ENCODE assay signal across 7 mouse cellular contexts in the genomic region with DNA sequence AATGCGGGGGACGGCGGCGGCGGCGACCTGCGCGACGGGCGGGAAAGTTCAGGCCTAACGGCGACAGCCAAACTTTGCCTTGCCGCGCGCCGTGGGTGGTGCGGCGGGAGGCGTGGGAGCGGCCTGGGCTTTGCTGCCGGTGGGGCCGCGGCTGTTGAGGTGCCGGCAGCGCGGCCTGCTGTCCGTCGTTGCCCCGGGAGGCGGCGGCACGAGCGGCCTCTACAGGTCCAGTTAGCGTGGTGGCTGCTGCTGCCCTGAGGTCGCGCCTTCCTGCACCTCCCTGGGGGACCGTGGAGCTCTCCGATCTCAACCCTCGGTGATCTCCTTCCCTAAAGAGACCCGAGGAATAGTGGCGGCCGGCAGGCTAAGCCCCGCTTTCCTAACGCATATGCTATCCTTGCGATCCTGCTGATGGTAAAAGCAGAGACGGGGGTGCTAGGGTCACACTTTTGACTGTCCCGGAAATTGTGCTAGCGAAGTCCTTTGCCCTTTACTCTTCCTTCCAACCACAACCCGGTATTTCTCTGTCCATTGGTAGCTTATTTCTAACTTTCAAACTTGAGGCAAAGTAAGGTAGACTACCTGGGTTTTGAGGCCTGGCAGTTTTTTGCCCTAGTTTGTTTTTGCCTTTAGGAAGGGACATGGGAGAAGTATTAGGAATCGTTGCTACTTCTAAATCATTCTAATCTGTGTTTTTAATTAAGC. TPM values are rescaled to one million over a fixed set of nuclear protein-coding genes. Genes with fewer than 3 reads are reported as not detected.
A peak's percentile ranks its signal among the peaks of the same experiment; 100 is the strongest.
DNase-seq lines count a peak whose midpoint lies in the region; ATAC-seq and TF ChIP-seq lines count a peak whose summit lies in the region.

No protein-coding gene starts in this region.

- H3K4me2 ChIP-seq in hindbrain, embryonic 12.5 days (replicated peaks), result peak overlapping the region; percentile 73
- H3K4me2 ChIP-seq in limb, embryonic 15.5 days, result peak overlapping the region; percentile 58
- peak overlapping the region; percentile 77 for H3K4me2 ChIP-seq in midbrain, embryonic 14.5 days (ENCODE audit: low read length)

- under 1% methylated on average over 37 of the region's 50 CpGs for WGBS in hindbrain, embryonic 12.5 days
- under 1% methylated on average over 50 of the region's 50 CpGs for WGBS in limb, embryonic 15.5 days
- WGBS in midbrain, embryonic 14.5 days, result under 1% methylated on average over 49 of the region's 50 CpGs

- no peak for DNase-seq in ES-E14 (ENCODE audit: low read depth, low spot score)
- DNase-seq in adrenal gland, adult 2 months, result peak; percentile 84
- peak; percentile 23 for DNase-seq in fibroblast of lung, adult 2 months (ENCODE audit: low read depth)
- peak; percentile 69 for DNase-seq in midbrain, embryonic 14.5 days
- no peak for DNase-seq in thymus, postnatal 4 days

- no peaks in the 10 kb centered on the region for H3K27me3 ChIP-seq in hindbrain, embryonic 12.5 days
- no peaks in the 10 kb centered on the region for H3K27me3 ChIP-seq in limb, embryonic 15.5 days
- H3K27me3 ChIP-seq in midbrain, embryonic 14.5 days (ENCODE audit: control insufficient read depth, insufficient read depth, low read length), result no peaks in the 10 kb centered on the region

- peak overlapping the region; percentile 70 to 97 for H3K4me3 ChIP-seq in ES-E14 (ENCODE audit: insufficient read depth in 1 of 2, low read depth in 1 of 2, low read length in 2 of 2, poor library complexity in 1 of 2, severe bottlenecking in 1 of 2)
- H3K4me3 ChIP-seq in hindbrain, embryonic 12.5 days, result peak overlapping the region; percentile 94
- H3K4me3 ChIP-seq in limb, embryonic 15.5 days, result peak overlapping the region; percentile 92
- peak overlapping the region; percentile 92 for H3K4me3 ChIP-seq in midbrain, embryonic 14.5 days (replicated peaks; ENCODE audit: low read depth, low read length)

- in situ Hi-C loops in ES-E14 (cut with MboI; ENCODE audit: low sequenced_read_pairs in 2 of 2, unreplicated experiment in 2 of 2), result no loop called here

- H3K36me3 ChIP-seq in ES-E14 (ENCODE audit: control insufficient read depth, insufficient read depth, low read length, poor library complexity, severe bottlenecking), result peaks cover 6% of the 10 kb centered on the region; the same call in 1 of the 2 replicates
- 0 out of 2 replicates have a peak, but pooled peaks cover 3% of the 10 kb centered on the region for H3K36me3 ChIP-seq in hindbrain, embryonic 12.5 days
- no peaks in the 10 kb centered on the region for H3K36me3 ChIP-seq in limb, embryonic 15.5 days
- no peaks in the 10 kb centered on the region for H3K36me3 ChIP-seq in midbrain, embryonic 14.5 days (ENCODE audit: control insufficient read depth, insufficient read depth, low read length)

- H3K4me1 ChIP-seq in ES-E14 (ENCODE audit: control insufficient read depth in 2 of 2, insufficient read depth in 2 of 2, low read length in 2 of 2, poor library complexity in 1 of 2), result 0 out of 4 replicates have a peak, but pooled peaks cover 0 to 2% of the 10 kb centered on the region in 2 experiments
- peaks cover 30% of the 10 kb centered on the region for H3K4me1 ChIP-seq in hindbrain, embryonic 12.5 days
- peaks cover 18% of the 10 kb centered on the region for H3K4me1 ChIP-seq in limb, embryonic 15.5 days
- H3K4me1 ChIP-seq in midbrain, embryonic 14.5 days (ENCODE audit: control insufficient read depth, insufficient read depth, low read length), result peaks cover 25% of the 10 kb centered on the region

- peak overlapping the region; percentile 79 for H3K27ac ChIP-seq in ES-E14 (ENCODE audit: insufficient read depth, low read depth, low read length, poor library complexity, severe bottlenecking)
- peak overlapping the region; percentile 99 for H3K27ac ChIP-seq in hindbrain, embryonic 12.5 days
- peak overlapping the region; percentile 99 for H3K27ac ChIP-seq in limb, embryonic 15.5 days
- peak overlapping the region; percentile 94 for H3K27ac ChIP-seq in midbrain, embryonic 14.5 days (replicated peaks; ENCODE audit: low read depth, low read length)

- peak; percentile 27; the same call in 1 of the 2 replicates for ATAC-seq in hindbrain, embryonic 12.5 days (ENCODE audit: low FRiP score)
- ATAC-seq in limb, embryonic 15.5 days (ENCODE audit: insufficient number of reproducible peaks, low FRiP score, low TSS enrichment, low read depth), result peak; percentile 5; the same call in 1 of the 2 replicates
- ATAC-seq in midbrain, embryonic 14.5 days (ENCODE audit: low FRiP score, low TSS enrichment), result peak; percentile 38

- H3K9me3 ChIP-seq in ES-E14 (ENCODE audit: control insufficient read depth, insufficient read depth, low read depth, low read length), result no peaks in the 10 kb centered on the region
- H3K9me3 ChIP-seq in hindbrain, embryonic 12.5 days (replicated peaks), result no peaks in the 10 kb centered on the region
- no peaks in the 10 kb centered on the region for H3K9me3 ChIP-seq in limb, embryonic 15.5 days
- no peaks in the 10 kb centered on the region for H3K9me3 ChIP-seq in midbrain, embryonic 14.5 days (ENCODE audit: control insufficient read depth, low read length)

- H3K9ac ChIP-seq in ES-E14 (ENCODE audit: insufficient read depth, low read depth, low read length, poor library complexity, severe bottlenecking), result peak overlapping the region; percentile 95
- peak overlapping the region; percentile 97 for H3K9ac ChIP-seq in hindbrain, embryonic 12.5 days
- peak overlapping the region; percentile 96 for H3K9ac ChIP-seq in limb, embryonic 15.5 days
- peak overlapping the region; percentile 91 for H3K9ac ChIP-seq in midbrain, embryonic 14.5 days (replicated peaks; ENCODE audit: low read length)

TF ChIP-seq in ES-E14, 5 proteins besides CTCF, POLR2A, EP300 and RAD21:
- no peak for TF ChIP-seq CHD2 (IDR thresholded peaks at IDR 0.05; ENCODE audit: low read depth, low read length)
- TF ChIP-seq MAFK (IDR thresholded peaks at IDR 0.05; ENCODE audit: insufficient read depth, low read depth, low read length), result no peak
TF ChIP-seq in ES-E14: peak in this region for 0.

RNA-seq across cellular contexts. Expression of a gene that starts 0.8 kb away (rescaled TPM):
- total RNA-seq in ES-E14 (2012; rRNA removed), result 74.5 and 85.3 TPM in 2 replicates
- 10 to 100 TPM; 66.3 to 95.7 TPM for total RNA-seq in adrenal gland, adult 2 months (2021)
- polyA plus RNA-seq in adrenal gland, adult 2 months (2012; rRNA removed), result 2.0 and 3.2 TPM in 2 replicates
- 94.8 and 98.1 TPM in 2 replicates for polyA plus RNA-seq in hindbrain, embryonic 12.5 days (2016; fragmentation: Nextera tagmentation; extraction: Ambion mirVana)
- polyA plus RNA-seq in limb, embryonic 15.5 days (2015; fragmentation: Nextera tagmentation; extraction: Ambion mirVana), result 68.7 and 73.2 TPM in 2 replicates
- 74.1 and 83.8 TPM in 2 replicates for polyA plus RNA-seq in midbrain, embryonic 14.5 days (2014; fragmentation: Nextera tagmentation; extraction: Ambion mirVana)

RNA-seq across cellular contexts. Expression of a gene that starts 48.2 kb away (rescaled TPM):
- total RNA-seq in ES-E14 (2012; rRNA removed), result 0.18 TPM in 1 of 2 replicates, not detected in the other
- total RNA-seq in adrenal gland, adult 2 months (2021), result 1 to 10 TPM; 1.1 to 1.4 TPM
- polyA plus RNA-seq in adrenal gland, adult 2 months (2012; rRNA removed), result 0.20 and 0.46 TPM in 2 replicates
- polyA plus RNA-seq in hindbrain, embryonic 12.5 days (2016; fragmentation: Nextera tagmentation; extraction: Ambion mirVana), result 1.5 and 1.7 TPM in 2 replicates
- 0.40 and 0.77 TPM in 2 replicates for polyA plus RNA-seq in limb, embryonic 15.5 days (2015; fragmentation: Nextera tagmentation; extraction: Ambion mirVana)
- polyA plus RNA-seq in midbrain, embryonic 14.5 days (2014; fragmentation: Nextera tagmentation; extraction: Ambion mirVana), result 0.74 and 0.83 TPM in 2 replicates

RNA-seq across cellular contexts. Expression of a gene that starts 48.3 kb away (rescaled TPM):
- not detected in 2 replicates for total RNA-seq in ES-E14 (2012; rRNA removed)
- not detected for total RNA-seq in adrenal gland, adult 2 months (2021)
- polyA plus RNA-seq in adrenal gland, adult 2 months (2012; rRNA removed), result not detected in 2 replicates
- polyA plus RNA-seq in hindbrain, embryonic 12.5 days (2016; fragmentation: Nextera tagmentation; extraction: Ambion mirVana), result not detected in 2 replicates
- not detected in 2 replicates for polyA plus RNA-seq in limb, embryonic 15.5 days (2015; fragmentation: Nextera tagmentation; extraction: Ambion mirVana)
- not detected in 2 replicates for polyA plus RNA-seq in midbrain, embryonic 14.5 days (2014; fragmentation: Nextera tagmentation; extraction: Ambion mirVana)

Comparison
In these comparisons a context has a peak if more than half of its experiments do, and no peak if none do; other contexts are left out.
1. DNase-seq: peak in adrenal gland, adult 2 months (single experiment), fibroblast of lung, adult 2 months (single experiment) and midbrain, embryonic 14.5 days (single experiment); none in ES-E14 (single experiment) and thymus, postnatal 4 days (single experiment).
2. RNA of a gene that starts 0.8 kb away (polyA plus RNA-seq): 94.8 to 98.1 TPM in hindbrain, embryonic 12.5 days, 74.1 to 83.8 TPM in midbrain, embryonic 14.5 days and 68.7 to 73.2 TPM in limb, embryonic 15.5 days; 2.0 to 3.2 TPM in adrenal gland, adult 2 months; every median in the first group is over 10 times any median in the second.
3. Peak in every context shown above with its lines, with median percentiles within 50 percentile points of each other: H3K27ac ChIP-seq, H3K4me3 ChIP-seq, H3K9ac ChIP-seq, ATAC-seq and H3K4me2 ChIP-seq.